Mouse (Mus musculus): ENCODE results near the gene Asb14.
A peak's percentile ranks its signal among the peaks of the same experiment; 100 is the strongest.
"Not testable (repeated sequence)": the region's sequence is repeated elsewhere in the genome, so short reads cannot be mapped to it uniquely, and the experiment has no call there.

Asb14 gene

GRCm38 (mm10) chr14:26881700-26882099, 12.7 kb upstream of the Asb14 start:
- Histone ChIP-seq H3K9me3 (ENCODE audit: low read length) (no peaks in the 10 kb centered on the region), H3K4me3 (replicated peaks; ENCODE audit: low read length) (no peak overlapping the region), H3K27me3 (ENCODE audit: insufficient read depth, low read length) (no peaks in the 10 kb centered on the region), H3K4me1 (replicated peaks; ENCODE audit: low read depth, low read length) (peaks cover 28% of the 10 kb centered on the region), H3K36me3 (ENCODE audit: insufficient read depth, low read length) (no peaks in the 10 kb centered on the region)
- no peak for TF ChIP-seq NANOG (IDR thresholded peaks at IDR 0.05; ENCODE audit: borderline replicate concordance, low read length)
- no peak for TF ChIP-seq CTCF (conservative IDR thresholded peaks at IDR 0.05; ENCODE audit: low read length)
- no peak for TF ChIP-seq POU5F1 (IDR thresholded peaks at IDR 0.05; ENCODE audit: borderline replicate concordance, low read length)

- no peaks in the 10 kb centered on the region for H3K9me3 ChIP-seq (ENCODE audit: low read length)
- H3K4me1 ChIP-seq (replicated peaks; ENCODE audit: low read depth, low read length) = 0 out of 2 replicates have a peak, but pooled peaks cover 9% of the 10 kb centered on the region
Measured at GRCm38 (mm10) chr14:26887244-26887643, 7.1 kb upstream of the Asb14 start.

GRCm38 (mm10) chr14:26890777-26891176, 3.6 kb upstream of the Asb14 start:
- Histone ChIP-seq H3K27me3 (ENCODE audit: insufficient read depth, low read length) (no peaks in the 10 kb centered on the region), H3K4me3 (replicated peaks; ENCODE audit: low read length) (no peak overlapping the region), H3K9me3 (ENCODE audit: low read length) (no peaks in the 10 kb centered on the region), H3K36me3 (ENCODE audit: insufficient read depth, low read length) (no peaks in the 10 kb centered on the region), H3K4me1 (replicated peaks; ENCODE audit: low read depth, low read length) (0 out of 2 replicates have a peak, but pooled peaks cover 2% of the 10 kb centered on the region)
- TF ChIP-seq NANOG (IDR thresholded peaks at IDR 0.05; ENCODE audit: borderline replicate concordance, low read length) (no peak), POU5F1 (IDR thresholded peaks at IDR 0.05; ENCODE audit: borderline replicate concordance, low read length) (no peak), CTCF (conservative IDR thresholded peaks at IDR 0.05; ENCODE audit: low read length) (no peak)

More at GRCm38 (mm10) chr14:26887244-26887643, 7.1 kb upstream of the Asb14 start:
- Histone ChIP-seq H3K27me3 (ENCODE audit: insufficient read depth, low read length) (no peaks in the 10 kb centered on the region), H3K36me3 (ENCODE audit: insufficient read depth, low read length) (no peaks in the 10 kb centered on the region), H3K4me3 (replicated peaks; ENCODE audit: low read length) (no peak overlapping the region)
- TF ChIP-seq NANOG (IDR thresholded peaks at IDR 0.05; ENCODE audit: borderline replicate concordance, low read length) = no peak
- no peak for TF ChIP-seq CTCF (conservative IDR thresholded peaks at IDR 0.05; ENCODE audit: low read length)
- TF ChIP-seq POU5F1 (IDR thresholded peaks at IDR 0.05; ENCODE audit: borderline replicate concordance, low read length) = no peak

GRCm38 (mm10) chr14:26899490-26899889, 5.1 kb downstream of the Asb14 start:
- Histone ChIP-seq H3K27me3 (ENCODE audit: insufficient read depth, low read length) (no peaks in the 10 kb centered on the region), H3K9me3 (ENCODE audit: low read length) (peaks cover 13% of the 10 kb centered on the region), H3K4me1 (replicated peaks; ENCODE audit: low read depth, low read length) (no peaks in the 10 kb centered on the region; the same call in 1 of the 2 replicates), H3K4me3 (replicated peaks; ENCODE audit: low read length) (no peak overlapping the region), H3K36me3 (ENCODE audit: insufficient read depth, low read length) (no peaks in the 10 kb centered on the region)
- TF ChIP-seq NANOG (IDR thresholded peaks at IDR 0.05; ENCODE audit: borderline replicate concordance, low read length) (no peak), POU5F1 (IDR thresholded peaks at IDR 0.05; ENCODE audit: borderline replicate concordance, low read length) (no peak), CTCF (conservative IDR thresholded peaks at IDR 0.05; ENCODE audit: low read length) (no peak)

- no peak overlapping the region for H3K4me3 ChIP-seq (replicated peaks; ENCODE audit: low read length)
- no peaks in the 10 kb centered on the region; the same call in 1 of the 2 replicates for H3K4me1 ChIP-seq (replicated peaks; ENCODE audit: low read depth, low read length)
- no peaks in the 10 kb centered on the region for H3K36me3 ChIP-seq (ENCODE audit: insufficient read depth, low read length)
- TF ChIP-seq NANOG (IDR thresholded peaks at IDR 0.05; ENCODE audit: borderline replicate concordance, low read length) = no peak
- TF ChIP-seq POU5F1 (IDR thresholded peaks at IDR 0.05; ENCODE audit: borderline replicate concordance, low read length) = no peak
- no peak for TF ChIP-seq CTCF (conservative IDR thresholded peaks at IDR 0.05; ENCODE audit: low read length)
- H3K27me3 ChIP-seq (ENCODE audit: insufficient read depth, low read length) = no peaks in the 10 kb centered on the region
- H3K9me3 ChIP-seq (ENCODE audit: low read length) = peaks cover 13% of the 10 kb centered on the region
Measured at GRCm38 (mm10) chr14:26900893-26901292, 6.5 kb downstream of the Asb14 start.

- TF ChIP-seq CTCF (conservative IDR thresholded peaks at IDR 0.05; ENCODE audit: low read length) (no peak), POU5F1 (IDR thresholded peaks at IDR 0.05; ENCODE audit: borderline replicate concordance, low read length) (no peak), NANOG (IDR thresholded peaks at IDR 0.05; ENCODE audit: borderline replicate concordance, low read length) (no peak)
- peaks cover 28% of the 10 kb centered on the region for H3K9me3 ChIP-seq (ENCODE audit: low read length)
Measured at GRCm38 (mm10) chr14:26907401-26907800, 13.0 kb downstream of the Asb14 start.

GRCm38 (mm10) chr14:26910461-26910860, 16.1 kb downstream of the Asb14 start:
- TF ChIP-seq NANOG (IDR thresholded peaks at IDR 0.05; ENCODE audit: borderline replicate concordance, low read length) = 0 out of 2 replicates have a peak, but pooled peaks have one; percentile 19
- not testable (repeated sequence) for H3K4me3 ChIP-seq (replicated peaks; ENCODE audit: low read length); H3K27me3 ChIP-seq (ENCODE audit: insufficient read depth, low read length); H3K36me3 ChIP-seq (ENCODE audit: insufficient read depth, low read length)
- H3K9me3 ChIP-seq (ENCODE audit: low read length) = peaks cover 22% of the 10 kb centered on the region
- peaks cover 27% of the 10 kb centered on the region for H3K4me1 ChIP-seq (replicated peaks; ENCODE audit: low read depth, low read length)

More at GRCm38 (mm10) chr14:26907401-26907800, 13.0 kb downstream of the Asb14 start:
- Histone ChIP-seq H3K4me3 (replicated peaks; ENCODE audit: low read length) (no peak overlapping the region), H3K27me3 (ENCODE audit: insufficient read depth, low read length) (no peaks in the 10 kb centered on the region), H3K4me1 (replicated peaks; ENCODE audit: low read depth, low read length) (peaks cover 24% of the 10 kb centered on the region), H3K36me3 (ENCODE audit: insufficient read depth, low read length) (no peaks in the 10 kb centered on the region)

GRCm38 (mm10) chr14:26911201-26911600, 16.8 kb downstream of the Asb14 start:
- 0 out of 2 replicates have a peak, but pooled peaks cover 3% of the 10 kb centered on the region for H3K36me3 ChIP-seq (ENCODE audit: insufficient read depth, low read length)
- peaks cover 34% of the 10 kb centered on the region for H3K4me1 ChIP-seq (replicated peaks; ENCODE audit: low read depth, low read length)
- no peaks in the 10 kb centered on the region for H3K27me3 ChIP-seq (ENCODE audit: insufficient read depth, low read length)
- peaks cover 22% of the 10 kb centered on the region for H3K9me3 ChIP-seq (ENCODE audit: low read length)
- no peak overlapping the region for H3K4me3 ChIP-seq (replicated peaks; ENCODE audit: low read length)
- TF ChIP-seq POU5F1 (IDR thresholded peaks at IDR 0.05; ENCODE audit: borderline replicate concordance, low read length) = no peak
- TF ChIP-seq CTCF (conservative IDR thresholded peaks at IDR 0.05; ENCODE audit: low read length) = no peak
- no peak for TF ChIP-seq NANOG (IDR thresholded peaks at IDR 0.05; ENCODE audit: borderline replicate concordance, low read length)

- Histone ChIP-seq H3K4me1 (replicated peaks; ENCODE audit: low read depth, low read length) (peaks cover 34% of the 10 kb centered on the region), H3K27me3 (ENCODE audit: insufficient read depth, low read length) (no peaks in the 10 kb centered on the region), H3K9me3 (ENCODE audit: low read length) (peaks cover 18% of the 10 kb centered on the region), H3K4me3 (replicated peaks; ENCODE audit: low read length) (no peak overlapping the region), H3K36me3 (ENCODE audit: insufficient read depth, low read length) (0 out of 2 replicates have a peak, but pooled peaks cover 3% of the 10 kb centered on the region)
- TF ChIP-seq NANOG (IDR thresholded peaks at IDR 0.05; ENCODE audit: borderline replicate concordance, low read length) = no peak
- TF ChIP-seq CTCF (conservative IDR thresholded peaks at IDR 0.05; ENCODE audit: low read length) = no peak
- TF ChIP-seq POU5F1 (IDR thresholded peaks at IDR 0.05; ENCODE audit: borderline replicate concordance, low read length) = no peak
Measured at GRCm38 (mm10) chr14:26911826-26912225, 17.5 kb downstream of the Asb14 start.

Measured in E14TG2a.4 (cell line).